Comparison of ENCODE assay signal across 16 mouse cellular contexts in the genomic region with DNA sequence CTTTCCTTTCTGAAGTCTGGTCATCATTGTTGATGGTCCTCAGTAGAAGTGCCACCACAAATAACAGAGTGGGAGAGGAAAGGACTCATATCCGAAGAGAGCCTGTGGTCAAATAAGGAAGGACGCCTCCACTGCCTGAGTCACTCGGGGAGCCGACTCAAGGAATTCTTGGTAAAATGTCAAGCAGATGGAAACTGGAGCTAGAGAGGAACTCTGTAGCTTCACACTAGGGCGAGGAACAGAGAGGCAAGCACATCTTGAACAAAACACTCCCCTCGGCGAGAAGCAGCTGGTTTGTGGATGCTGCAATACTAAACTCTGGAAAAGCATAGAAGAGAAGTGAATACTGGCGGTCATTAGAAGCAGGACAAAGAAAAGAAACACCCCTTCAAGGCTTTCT.
DNase-seq lines count a peak whose midpoint lies in the region.
"Had no signal": no experiment of that assay in that cellular context is flagged by ENCODE, and none has a peak within 500 bp of the region (broad histone marks: within the 10 kb centered on the region; RNA-seq: fewer than 3 reads in every experiment).

No protein-coding gene starts in this region.

- H3K4me3 ChIP-seq in heart, embryonic 10.5 days, result no peak overlapping the region
- H3K4me3 ChIP-seq: embryonic facial prominence, embryonic 10.5 days; forebrain, embryonic 10.5 days; liver, embryonic 13.5 days had no signal

- peak; percentile 61 for DNase-seq in heart, adult 8-10 months (ENCODE audit: low spot score)
- DNase-seq in heart, embryonic 10.5 days (ENCODE audit: low spot score), result no peak
- DNase-seq in brain, adult 2 months (ENCODE audit: low read depth, low spot score), result peak; percentile 92
- peak; percentile 52 to 67 for DNase-seq in heart, adult 9 months (ENCODE audit: low spot score in 2 of 2)
- DNase-seq in left cerebral cortex, postnatal 14 days (ENCODE audit: low spot score in 2 of 2), result peak; percentile 44 to 61
- no peak for DNase-seq in adrenal gland, adult 8-10 months
- no peak for DNase-seq in kidney, postnatal 25 days
- DNase-seq in urinary bladder, postnatal 10 days (ENCODE audit: low spot score), result no peak
- DNase-seq: cerebellum, adult 8-10 months; kidney, adult 9 months; liver, embryonic 13.5 days; lung, postnatal 4 days; spleen, adult 18-20 months had no signal

- H3K4me1 ChIP-seq in heart, embryonic 10.5 days, result no peaks in the 10 kb centered on the region
- H3K4me1 ChIP-seq: embryonic facial prominence, embryonic 10.5 days; forebrain, embryonic 10.5 days; liver, embryonic 13.5 days had no signal

- no peaks in the 10 kb centered on the region for H3K27me3 ChIP-seq in heart, embryonic 10.5 days (ENCODE audit: insufficient read depth, poor library complexity, severe bottlenecking)
- H3K27me3 ChIP-seq: liver, embryonic 13.5 days had no signal

- no peak overlapping the region for H3K27ac ChIP-seq in heart, embryonic 10.5 days
- H3K27ac ChIP-seq: embryonic facial prominence, embryonic 10.5 days; forebrain, embryonic 10.5 days; hindbrain, postnatal 0 days; liver, embryonic 13.5 days had no signal

- 83% methylated on average over 8 of the region's 8 CpGs for WGBS in heart, embryonic 10.5 days

- H3K9me3 ChIP-seq in heart, embryonic 10.5 days, result no peaks in the 10 kb centered on the region
- H3K9me3 ChIP-seq: embryonic facial prominence, embryonic 10.5 days; liver, embryonic 13.5 days had no signal

- peaks cover 16% of the 10 kb centered on the region; the same call in 1 of the 2 replicates for H3K36me3 ChIP-seq in heart, embryonic 10.5 days
- H3K36me3 ChIP-seq: liver, embryonic 13.5 days had no signal

- intact Hi-C loops in left cerebral cortex, postnatal 14 days (cut with DNase I), result no loop called here

Comparison
In these comparisons a context has a peak if more than half of its experiments do, and no peak if none do; other contexts are left out.
1. DNase-seq: peak in heart, adult 8-10 months (single experiment), brain, adult 2 months (single experiment), heart, adult 9 months (2 of 2) and left cerebral cortex, postnatal 14 days (2 of 2); none in heart, embryonic 10.5 days (single experiment), adrenal gland, adult 8-10 months (single experiment), kidney, postnatal 25 days (0 of 2) and urinary bladder, postnatal 10 days (single experiment).